ENCODE assay signal across 13 mouse cellular contexts in the genomic region with DNA sequence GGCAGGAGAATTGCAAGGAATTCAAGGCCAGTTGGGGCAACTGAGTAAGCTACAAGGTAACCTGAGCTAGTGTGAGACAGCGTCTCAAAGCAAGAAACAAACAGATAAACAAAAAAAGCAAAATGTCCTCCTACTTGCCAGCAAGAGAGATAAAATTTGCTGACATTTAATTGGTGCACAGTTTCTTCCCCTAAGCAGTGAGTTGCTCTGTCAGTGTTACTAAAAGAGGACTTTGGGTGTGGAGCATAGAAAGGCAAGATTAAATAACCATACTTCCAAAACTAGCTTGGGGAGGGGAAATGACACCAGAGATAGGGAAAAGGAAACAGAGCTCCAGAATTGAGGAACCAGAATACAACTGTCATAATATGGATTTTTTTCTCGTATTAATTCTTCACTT. TPM values are rescaled to one million over a fixed set of nuclear protein-coding genes. Genes with fewer than 3 reads are reported as not detected.
DNase-seq lines count a peak whose midpoint lies in the region; ATAC-seq and TF ChIP-seq lines count a peak whose summit lies in the region.
"Had no signal": no experiment of that assay in that cellular context is flagged by ENCODE, and none has a peak within 500 bp of the region (broad histone marks: within the 10 kb centered on the region; RNA-seq: fewer than 3 reads in every experiment).

No protein-coding gene starts in this region.

- peak overlapping the region; percentile 67 for H3K4me3 ChIP-seq in layer of hippocampus, adult 2 months
- H3K4me3 ChIP-seq in brown adipose tissue, adult 24 weeks (ENCODE audit: insufficient read depth, low read depth, low read length): peak overlapping the region; percentile 23; the same call in 1 of the 2 replicates

- DNase-seq in layer of hippocampus, adult 2 months (ENCODE audit: low spot score in 2 of 2): no peak
- DNase-seq in layer of hippocampus, postnatal 10 days (ENCODE audit: low spot score in 2 of 2): no peak
- no peak for DNase-seq in MN1 (ENCODE audit: low spot score)
- DNase-seq in lung, adult 18-20 months: no peak
- DNase-seq: gastrocnemius, postnatal 25 days had no signal

- no peak overlapping the region for H3K27ac ChIP-seq in layer of hippocampus, adult 2 months
- H3K27ac ChIP-seq in brown adipose tissue, adult 24 weeks (replicated peaks; ENCODE audit: low read depth, low read length): peak overlapping the region; percentile 54
- H3K27ac ChIP-seq: embryonic facial prominence, embryonic 12.5 days had no signal

- peak; percentile 75 for ATAC-seq in erythroid progenitor cell, adult 5-6 weeks (replicated peaks; ENCODE audit: low FRiP score, poor library complexity, severe bottlenecking)
- ATAC-seq in megakaryocyte-erythroid progenitor cell, adult 5-6 weeks (replicated peaks; ENCODE audit: low FRiP score, low TSS enrichment, poor library complexity, severe bottlenecking): peak; percentile 61
- ATAC-seq: Patski had no signal

- no peaks in the 10 kb centered on the region; the same call in 1 of the 2 replicates for H3K4me1 ChIP-seq in brown adipose tissue, adult 24 weeks (ENCODE audit: control insufficient read depth, insufficient read depth, insufficient read length, low read length)
- H3K4me1 ChIP-seq: embryonic facial prominence, embryonic 12.5 days; limb, embryonic 15.5 days had no signal

- TF ChIP-seq CTCF in layer of hippocampus, adult 2 months (conservative IDR thresholded peaks at IDR 0.05): no peak

RNA-seq across cellular contexts. Expression of a gene that starts 1.3 kb away (rescaled TPM):
- total RNA-seq in layer of hippocampus, adult 2 months (2021): 10 to 100 TPM; 42.4 to 43.5 TPM
- total RNA-seq in layer of hippocampus, postnatal 10 days (2021): 10 to 100 TPM; 27.2 to 29.7 TPM
- 53.7 and 57.8 TPM in 2 replicates for polyA plus RNA-seq in brown adipose tissue, adult 24 weeks (2012; ENCODE audit: insufficient read depth, insufficient read length, missing spikeins)
- total RNA-seq in erythroid progenitor cell, adult 5-6 weeks (2015; ENCODE audit: low replicate concordance): 160 and 233 TPM in 2 replicates
- 150 and 345 TPM in 2 replicates for total RNA-seq in erythroid progenitor cell, adult 5-6 weeks (2017; ENCODE audit: low replicate concordance)
- total RNA-seq in megakaryocyte-erythroid progenitor cell, adult 5-6 weeks (2014; fragmentation: Nextera tagmentation): 43.9 and 57.5 TPM in 2 replicates
- 66.4 and 68.1 TPM in 2 replicates for total RNA-seq in megakaryocyte-erythroid progenitor cell, adult 5-6 weeks (2017)

RNA-seq across cellular contexts. Expression of a gene that starts 33.8 kb away (rescaled TPM):
- total RNA-seq in layer of hippocampus, adult 2 months (2021): 10 to 100 TPM; 28.9 to 35.4 TPM
- total RNA-seq in layer of hippocampus, postnatal 10 days (2021): 10 to 100 TPM; 26.0 to 32.4 TPM
- polyA plus RNA-seq in brown adipose tissue, adult 24 weeks (2012; ENCODE audit: insufficient read depth, insufficient read length, missing spikeins): 16.1 and 29.9 TPM in 2 replicates
- total RNA-seq in erythroid progenitor cell, adult 5-6 weeks (2015; ENCODE audit: low replicate concordance): 33.5 and 54.5 TPM in 2 replicates
- 53.9 and 107 TPM in 2 replicates for total RNA-seq in erythroid progenitor cell, adult 5-6 weeks (2017; ENCODE audit: low replicate concordance)
- total RNA-seq in megakaryocyte-erythroid progenitor cell, adult 5-6 weeks (2014; fragmentation: Nextera tagmentation): 191 and 232 TPM in 2 replicates
- total RNA-seq in megakaryocyte-erythroid progenitor cell, adult 5-6 weeks (2017): 488 and 519 TPM in 2 replicates

RNA-seq across cellular contexts. Expression of a gene that starts 34.1 kb away (rescaled TPM):
- not detected for total RNA-seq in layer of hippocampus, adult 2 months (2021)
- total RNA-seq in layer of hippocampus, postnatal 10 days (2021): not detected
- polyA plus RNA-seq in brown adipose tissue, adult 24 weeks (2012; ENCODE audit: insufficient read depth, insufficient read length, missing spikeins): not detected in 2 replicates
- not detected in 2 replicates for total RNA-seq in erythroid progenitor cell, adult 5-6 weeks (2015; ENCODE audit: low replicate concordance)
- not detected in 2 replicates for total RNA-seq in erythroid progenitor cell, adult 5-6 weeks (2017; ENCODE audit: low replicate concordance)
- not detected in 2 replicates for total RNA-seq in megakaryocyte-erythroid progenitor cell, adult 5-6 weeks (2014; fragmentation: Nextera tagmentation)
- not detected in 2 replicates for total RNA-seq in megakaryocyte-erythroid progenitor cell, adult 5-6 weeks (2017)
- total RNA-seq: gastrocnemius, postnatal 25 days had no signal
- polyA plus RNA-seq: embryonic facial prominence, embryonic 12.5 days; large intestine, adult 2 months; limb, embryonic 15.5 days; neural tube, embryonic 14.5 days; Patski had no signal

RNA-seq across cellular contexts. Expression of a gene that starts 44.2 kb away (rescaled TPM):
- total RNA-seq in layer of hippocampus, adult 2 months (2021): 1 to 10 TPM; 1.7 to 2.2 TPM
- total RNA-seq in layer of hippocampus, postnatal 10 days (2021): 1 to 10 TPM; 1.3 to 3.2 TPM
- polyA plus RNA-seq in brown adipose tissue, adult 24 weeks (2012; ENCODE audit: insufficient read depth, insufficient read length, missing spikeins): 0.71 and 1.3 TPM in 2 replicates
- 8.0 and 14.8 TPM in 2 replicates for total RNA-seq in erythroid progenitor cell, adult 5-6 weeks (2015; ENCODE audit: low replicate concordance)
- total RNA-seq in erythroid progenitor cell, adult 5-6 weeks (2017; ENCODE audit: low replicate concordance): 10.7 and 20.9 TPM in 2 replicates
- total RNA-seq in megakaryocyte-erythroid progenitor cell, adult 5-6 weeks (2014; fragmentation: Nextera tagmentation): 2.6 and 8.9 TPM in 2 replicates
- 3.1 and 3.3 TPM in 2 replicates for total RNA-seq in megakaryocyte-erythroid progenitor cell, adult 5-6 weeks (2017)
